Mouse (Mus musculus): ENCODE measurements at regions not wholly inside any gene's neighbourhood (a gene's known extent, or its start where the extent isn't known, plus 50 kb on each side); places are given as distances from the start of the nearest gene placed in this dataset.

DNA sequence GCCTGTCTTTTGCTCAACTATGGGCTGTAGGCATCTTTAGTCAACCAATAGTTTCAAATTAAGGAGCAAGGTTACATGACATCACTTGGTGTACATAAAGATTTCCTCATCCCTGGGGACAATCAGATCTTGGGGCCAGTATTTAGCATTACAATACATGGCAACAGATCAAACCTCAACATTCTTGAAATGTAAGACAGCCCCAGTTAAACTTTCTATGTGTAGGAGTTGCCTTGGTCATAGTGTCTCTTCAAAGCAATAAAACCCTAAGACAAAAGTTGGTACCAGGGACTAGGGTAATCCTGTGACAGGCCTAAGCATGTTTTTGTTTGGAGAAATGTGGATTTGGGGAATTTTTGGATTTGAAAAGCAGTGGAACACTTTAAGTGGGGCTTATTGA lies 338.3 kb downstream of the Lpin1 start:
- H3K27ac ChIP-seq (ENCODE audit: control insufficient read depth, low read depth, low read length), result no peak overlapping the region
- no peak for TF ChIP-seq TCF12 (IDR thresholded peaks at IDR 0.05; ENCODE audit: low read depth, low read length)
- TF ChIP-seq EP300 (IDR thresholded peaks at IDR 0.05; ENCODE audit: low read depth in 1 of 2, low read length in 2 of 2), result no peak
- no peak for TF ChIP-seq TBP (IDR thresholded peaks at IDR 0.05; ENCODE audit: low read depth, low read length)
- no peak for TF ChIP-seq E2F4 (IDR thresholded peaks at IDR 0.05; ENCODE audit: borderline replicate concordance, low read depth, low read length)
- TF ChIP-seq KAT2A (conservative IDR thresholded peaks at IDR 0.05; ENCODE audit: low read depth, low read length), result no peak
- no peak for TF ChIP-seq MAZ (IDR thresholded peaks at IDR 0.05; ENCODE audit: low read depth, low read length)
- no peak for TF ChIP-seq USF1 (IDR thresholded peaks at IDR 0.05; ENCODE audit: low read depth, low read length)
- TF ChIP-seq CHD1 (IDR thresholded peaks at IDR 0.05; ENCODE audit: low read depth, low read length), result no peak
- no peak for TF ChIP-seq ETS1 (IDR thresholded peaks at IDR 0.05; ENCODE audit: low read depth, low read length)
- no peak for TF ChIP-seq BHLHE40 (IDR thresholded peaks at IDR 0.05; ENCODE audit: borderline replicate concordance, low read depth, low read length)
- no peak for TF ChIP-seq CTCF (IDR thresholded peaks at IDR 0.05 in 2 of 3, conservative IDR thresholded peaks at IDR 0.05 in 1 of 3; ENCODE audit: control insufficient read depth in 1 of 3, insufficient read depth in 1 of 3, low read depth in 2 of 3, low read length in 3 of 3, poor library complexity in 1 of 3, severe bottlenecking in 1 of 3)
- TF ChIP-seq RAD21 (IDR thresholded peaks at IDR 0.05; ENCODE audit: low read depth, low read length), result no peak
- TF ChIP-seq HCFC1 (IDR thresholded peaks at IDR 0.05; ENCODE audit: low read depth, low read length), result no peak
- no peak for TF ChIP-seq SMC3 (IDR thresholded peaks at IDR 0.05; ENCODE audit: low read depth, low read length)
- no peak for TF ChIP-seq MAX (IDR thresholded peaks at IDR 0.05; ENCODE audit: low read length)
- no peak for TF ChIP-seq ZMIZ1 (IDR thresholded peaks at IDR 0.05; ENCODE audit: low read depth, low read length)
- DNase-seq (ENCODE audit: low read depth, low spot score), result no peak

DNA sequence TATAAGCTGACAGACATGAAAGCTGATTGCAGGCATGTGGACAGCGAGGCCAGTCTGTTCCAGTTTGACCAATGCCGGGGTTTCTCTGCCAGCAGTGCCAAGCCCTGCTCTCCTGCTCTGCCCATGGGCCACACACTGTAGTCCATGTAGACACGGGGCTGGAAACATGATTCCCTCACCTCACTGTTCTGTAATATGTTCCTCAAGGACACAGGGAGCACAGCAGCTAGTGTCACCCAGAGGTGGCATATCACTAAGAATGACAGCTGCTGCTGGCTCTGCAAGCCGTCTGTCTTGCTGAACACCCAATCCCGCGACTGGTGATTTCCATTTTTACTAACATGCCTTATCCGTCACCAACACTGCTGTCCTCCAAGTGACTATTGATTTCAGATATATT lies 339.9 kb downstream of the Lpin1 start:
- Histone ChIP-seq H3K36me3 (ENCODE audit: control insufficient read depth in 1 of 2, insufficient read depth in 2 of 2, low read length in 2 of 2) (no peaks in the 10 kb centered on the region), H3K9me3 (replicated peaks; ENCODE audit: insufficient read depth, low read length) (no peaks in the 10 kb centered on the region), H3K79me2 (ENCODE audit: control insufficient read depth, insufficient read depth, low read length, poor library complexity) (no peaks in the 10 kb centered on the region), H3K9ac (ENCODE audit: control insufficient read depth, low read depth, low read length, poor library complexity, severe bottlenecking) (no peak overlapping the region), H3K27ac (ENCODE audit: control insufficient read depth, low read depth, low read length) (no peak overlapping the region), H3K4me1 (ENCODE audit: control insufficient read depth in 1 of 2, insufficient read depth in 2 of 2, low read length in 2 of 2) (no peaks in the 10 kb centered on the region), H3K27me3 (ENCODE audit: control insufficient read depth in 1 of 2, insufficient read depth in 2 of 2, low read length in 2 of 2) (no peaks in the 10 kb centered on the region), H3K4me3 (ENCODE audit: control insufficient read depth in 1 of 2, insufficient read depth in 1 of 2, low read depth in 2 of 2, low read length in 2 of 2) (no peak overlapping the region)
- DNase-seq (ENCODE audit: low read depth, low spot score), result no peak
- TF ChIP-seq TCF12 (IDR thresholded peaks at IDR 0.05; ENCODE audit: low read depth, low read length) (no peak), MAFK (IDR thresholded peaks at IDR 0.05; ENCODE audit: borderline replicate concordance, low read depth, low read length) (no peak), MAZ (IDR thresholded peaks at IDR 0.05; ENCODE audit: low read depth, low read length) (no peak), POLR2AphosphoS2 (IDR thresholded peaks at IDR 0.05; ENCODE audit: low read length) (no peak), ZKSCAN1 (IDR thresholded peaks at IDR 0.05; ENCODE audit: low read depth, low read length) (no peak), SIN3A (IDR thresholded peaks at IDR 0.05; ENCODE audit: low read length) (no peak), HCFC1 (IDR thresholded peaks at IDR 0.05; ENCODE audit: low read depth, low read length) (no peak)

More for the DNA sequence above, 338.3 kb downstream of the Lpin1 start:
- Histone ChIP-seq H3K4me1 (ENCODE audit: control insufficient read depth in 1 of 2, insufficient read depth in 2 of 2, low read length in 2 of 2) (no peaks in the 10 kb centered on the region), H3K36me3 (ENCODE audit: control insufficient read depth in 1 of 2, insufficient read depth in 2 of 2, low read length in 2 of 2) (no peaks in the 10 kb centered on the region), H3K9ac (ENCODE audit: control insufficient read depth, low read depth, low read length, poor library complexity, severe bottlenecking) (no peak overlapping the region), H3K27me3 (ENCODE audit: control insufficient read depth in 1 of 2, insufficient read depth in 2 of 2, low read length in 2 of 2) (no peaks in the 10 kb centered on the region), H3K4me3 (ENCODE audit: control insufficient read depth in 1 of 2, insufficient read depth in 1 of 2, low read depth in 2 of 2, low read length in 2 of 2) (no peak overlapping the region), H3K79me2 (ENCODE audit: control insufficient read depth, insufficient read depth, low read length, poor library complexity) (no peaks in the 10 kb centered on the region), H3K9me3 (replicated peaks; ENCODE audit: insufficient read depth, low read length) (no peaks in the 10 kb centered on the region)

Measured in MEL (cell line).